Mouse (Mus musculus): ENCODE results near the gene Lysmd1. TPM values are rescaled to one million over a fixed set of nuclear protein-coding genes. Genes with fewer than 3 reads are reported as not detected.

Lysmd1 gene
- polyA plus RNA-seq, 1 experiment from 2014 or later, result 52.1 TPM

DNA sequence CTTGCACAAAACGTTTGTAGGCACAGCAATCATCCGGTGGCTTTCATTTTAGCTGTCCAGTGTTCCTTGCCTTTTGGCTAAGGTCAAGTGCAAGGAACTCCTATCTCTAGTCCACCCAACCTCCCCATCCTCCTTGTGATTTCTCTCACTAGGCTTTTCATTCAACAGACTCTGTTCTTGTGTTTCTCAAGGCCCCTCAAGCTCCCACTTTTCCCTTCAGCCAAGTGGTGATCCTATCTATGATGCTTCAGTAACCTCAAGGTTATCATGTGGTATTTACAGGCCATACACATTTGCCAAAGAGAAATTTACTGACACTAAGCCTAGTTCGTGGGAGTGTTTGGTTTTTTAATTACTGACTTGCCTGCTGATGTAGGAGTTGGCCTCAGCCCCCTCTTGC is 46.0 kb downstream of the Lysmd1 start:
- Histone ChIP-seq H3K27ac (no peak overlapping the region), H3K9me3 (no peaks in the 10 kb centered on the region), H3K36me3 (replicated peaks) (no peaks in the 10 kb centered on the region), H3K4me2 (no peak overlapping the region), H3K4me3 (no peak overlapping the region), H3K27me3 (replicated peaks) (no peaks in the 10 kb centered on the region), H3K9ac (no peak overlapping the region), H3K4me1 (no peaks in the 10 kb centered on the region)
- WGBS, result 79% methylated on average over 3 of the region's 3 CpGs
- ATAC-seq (replicated peaks), result no peak

GRCm38 (mm10) chr3:95181841-95182240 is 48.0 kb downstream of the Lysmd1 start:
- H3K9ac ChIP-seq, result no peak overlapping the region
- H3K36me3 ChIP-seq (replicated peaks), result 0 out of 2 replicates have a peak, but pooled peaks cover 7% of the 10 kb centered on the region
- 59% methylated on average over 1 of the region's 1 CpGs for WGBS
- no peak for ATAC-seq (replicated peaks)
- no peaks in the 10 kb centered on the region for H3K4me1 ChIP-seq
- H3K27me3 ChIP-seq (replicated peaks), result no peaks in the 10 kb centered on the region
- no peaks in the 10 kb centered on the region for H3K9me3 ChIP-seq
- H3K4me2 ChIP-seq, result no peak overlapping the region
- no peak overlapping the region for H3K4me3 ChIP-seq
- no peak overlapping the region for H3K27ac ChIP-seq

GRCm38 (mm10) chr3:95184796-95185577 is 51.1 kb downstream of the Lysmd1 start:
- H3K9ac ChIP-seq, result no peak overlapping the region
- H3K27ac ChIP-seq, result no peak overlapping the region
- no peaks in the 10 kb centered on the region for H3K27me3 ChIP-seq (replicated peaks)
- no peaks in the 10 kb centered on the region for H3K4me1 ChIP-seq
- H3K4me3 ChIP-seq, result no peak overlapping the region
- no peaks in the 10 kb centered on the region for H3K9me3 ChIP-seq
- no peak for ATAC-seq (replicated peaks)
- H3K4me2 ChIP-seq, result no peak overlapping the region
- peaks cover 28% of the 10 kb centered on the region for H3K36me3 ChIP-seq (replicated peaks)
- 91% methylated on average over 9 of the region's 9 CpGs for WGBS

GRCm38 (mm10) chr3:95186100-95186499 is 52.2 kb downstream of the Lysmd1 start:
- no peak for ATAC-seq (replicated peaks)
- Histone ChIP-seq H3K27ac (no peak overlapping the region), H3K36me3 (replicated peaks) (peaks cover 28% of the 10 kb centered on the region), H3K9ac (no peak overlapping the region), H3K4me1 (no peaks in the 10 kb centered on the region), H3K4me3 (no peak overlapping the region), H3K27me3 (replicated peaks) (no peaks in the 10 kb centered on the region), H3K9me3 (no peaks in the 10 kb centered on the region), H3K4me2 (no peak overlapping the region)
- WGBS, result 95% methylated on average over 2 of the region's 2 CpGs

DNA sequence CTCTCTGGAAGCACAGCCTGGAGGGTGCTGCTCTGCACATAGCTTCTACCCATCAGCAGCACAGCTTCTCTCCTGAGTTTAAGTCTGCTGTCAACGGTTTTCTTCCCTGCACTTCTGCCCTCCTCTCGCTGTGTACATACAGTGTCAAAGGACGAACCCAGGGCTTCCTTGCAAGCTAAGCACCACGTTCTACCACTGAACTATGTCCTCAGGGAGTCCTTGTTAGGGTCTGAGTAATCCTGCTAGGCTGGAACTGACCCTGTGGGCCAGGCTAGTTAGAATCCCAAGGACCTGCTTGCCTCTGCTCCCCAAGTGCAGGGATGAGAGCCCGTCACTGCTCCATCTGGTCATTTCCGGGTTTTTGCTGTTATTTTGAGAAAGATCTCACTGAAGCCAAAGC is 53.0 kb downstream of the Lysmd1 start:
- Histone ChIP-seq H3K4me1 (no peaks in the 10 kb centered on the region), H3K27ac (no peak overlapping the region), H3K4me3 (no peak overlapping the region), H3K36me3 (replicated peaks) (peaks cover 28% of the 10 kb centered on the region), H3K27me3 (replicated peaks) (no peaks in the 10 kb centered on the region), H3K9me3 (no peaks in the 10 kb centered on the region), H3K9ac (no peak overlapping the region), H3K4me2 (no peak overlapping the region)
- 90% methylated on average over 6 of the region's 6 CpGs for WGBS
- no peak for ATAC-seq (replicated peaks)

Small RNA genes lying within 50 kb of the gene (microRNA-seq; reads per million reads assigned to microRNA genes)
- not detected for gene Mir8099-1

Other genes starting within 250 kb of the Lysmd1 start
- gene Psmb4, start 247.1 kb upstream of the Lysmd1 start, polyA plus RNA-seq (2015; fragmentation: Nextera tagmentation; extraction: Ambion mirVana), result 357 and 395 TPM in 2 replicates
- gene Selenbp1, start 201.0 kb upstream of the Lysmd1 start, polyA plus RNA-seq (2015; fragmentation: Nextera tagmentation; extraction: Ambion mirVana), result 11.2 and 14.0 TPM in 2 replicates
- 6.5 and 7.0 TPM in 2 replicates for gene Rfx5, start 180.0 kb upstream of the Lysmd1 start, polyA plus RNA-seq (2015; fragmentation: Nextera tagmentation; extraction: Ambion mirVana)
- gene Pi4kb, start 159.4 kb upstream of the Lysmd1 start, polyA plus RNA-seq (2015; fragmentation: Nextera tagmentation; extraction: Ambion mirVana), result 22.5 and 24.6 TPM in 2 replicates
- 20.7 and 21.2 TPM in 2 replicates for gene Zfp687, start 118.6 kb upstream of the Lysmd1 start, polyA plus RNA-seq (2015; fragmentation: Nextera tagmentation; extraction: Ambion mirVana)
- 277 and 284 TPM in 2 replicates for gene Psmd4, start 91.5 kb upstream of the Lysmd1 start, polyA plus RNA-seq (2015; fragmentation: Nextera tagmentation; extraction: Ambion mirVana)
- 17.2 and 17.4 TPM in 2 replicates for gene Pip5k1a, start 27.2 kb upstream of the Lysmd1 start, polyA plus RNA-seq (2015; fragmentation: Nextera tagmentation; extraction: Ambion mirVana)
- gene Vps72, start 23.1 kb upstream of the Lysmd1 start, polyA plus RNA-seq (2015; fragmentation: Nextera tagmentation; extraction: Ambion mirVana), result 212 and 216 TPM in 2 replicates
- 1.7 and 2.0 TPM in 2 replicates for gene Tmod4, start 9.6 kb upstream of the Lysmd1 start, polyA plus RNA-seq (2015; fragmentation: Nextera tagmentation; extraction: Ambion mirVana)
- gene Scnm1, start 77 bp upstream of the Lysmd1 start, polyA plus RNA-seq (2015; fragmentation: Nextera tagmentation; extraction: Ambion mirVana), result 89.8 and 90.0 TPM in 2 replicates
- 3.0 and 3.6 TPM in 2 replicates for gene Tnfaip8l2, start 8.3 kb downstream of the Lysmd1 start, polyA plus RNA-seq (2015; fragmentation: Nextera tagmentation; extraction: Ambion mirVana)
- 33.1 and 42.6 TPM in 2 replicates for gene Sema6c, start 26.4 kb downstream of the Lysmd1 start, polyA plus RNA-seq (2015; fragmentation: Nextera tagmentation; extraction: Ambion mirVana)
- gene Gabpb2, start 83.8 kb downstream of the Lysmd1 start, polyA plus RNA-seq (2015; fragmentation: Nextera tagmentation; extraction: Ambion mirVana), result 3.4 and 3.7 TPM in 2 replicates
- 49.3 and 58.5 TPM in 2 replicates for gene Cdc42se1, start 94.6 kb downstream of the Lysmd1 start, polyA plus RNA-seq (2015; fragmentation: Nextera tagmentation; extraction: Ambion mirVana)
- 358 and 361 TPM in 2 replicates for gene Mllt11, start 98.1 kb downstream of the Lysmd1 start, polyA plus RNA-seq (2015; fragmentation: Nextera tagmentation; extraction: Ambion mirVana)
- gene Gm128, start 107.5 kb downstream of the Lysmd1 start, polyA plus RNA-seq (2015; fragmentation: Nextera tagmentation; extraction: Ambion mirVana), result 0.11 and 0.19 TPM in 2 replicates
- gene Bnipl, start 117.1 kb downstream of the Lysmd1 start, polyA plus RNA-seq (2015; fragmentation: Nextera tagmentation; extraction: Ambion mirVana), result 0.22 and 0.33 TPM in 2 replicates
- 43.0 and 43.7 TPM in 2 replicates for gene Mindy1, start 147.3 kb downstream of the Lysmd1 start, polyA plus RNA-seq (2015; fragmentation: Nextera tagmentation; extraction: Ambion mirVana)
- gene Prune1, start 148.0 kb downstream of the Lysmd1 start, polyA plus RNA-seq (2015; fragmentation: Nextera tagmentation; extraction: Ambion mirVana), result 67.9 and 76.9 TPM in 2 replicates
- gene Anxa9, start 173.1 kb downstream of the Lysmd1 start, polyA plus RNA-seq (2015; fragmentation: Nextera tagmentation; extraction: Ambion mirVana), result 0.33 and 0.56 TPM in 2 replicates
- gene Cers2, start 180.7 kb downstream of the Lysmd1 start, polyA plus RNA-seq (2015; fragmentation: Nextera tagmentation; extraction: Ambion mirVana), result 97.6 and 97.8 TPM in 2 replicates
- 43.4 and 45.4 TPM in 2 replicates for gene Setdb1, start 223.1 kb downstream of the Lysmd1 start, polyA plus RNA-seq (2015; fragmentation: Nextera tagmentation; extraction: Ambion mirVana)